Mouse (Mus musculus) cortical plate, adult 2 months (tissue): ENCODE results near the gene Sema5b. TPM values are rescaled to one million over a fixed set of nuclear protein-coding genes. Genes with fewer than 3 reads are reported as not detected.

Source experiments
- H3K27ac ChIP-seq: fragments of 200-500 bp; 2 replicates; pipeline ENCODE4 v1.5.1; 2012; ENCODE audit warnings: low read length, control low read depth, inconsistent platforms; ENCODE audit not compliant: insufficient read depth
- H3K4me1 ChIP-seq: fragments of 200-500 bp; 2 replicates; pipeline ENCODE4 v1.6.1; 2011; ENCODE audit warnings: low read length; ENCODE audit not compliant: control insufficient read depth, insufficient read depth
- H3K4me3 ChIP-seq: fragments of 200-500 bp; 2 replicates; pipeline ENCODE4 v1.5.1; 2011; ENCODE audit warnings: mild to moderate bottlenecking, low read length, control low read depth; ENCODE audit not compliant: insufficient read depth
- CTCF ChIP-seq: fragments of 200-500 bp; IDR thresholded peaks from 2 replicates; pipeline ENCODE4 v1.5.1; 2011; ENCODE audit warnings: mild to moderate bottlenecking, control low read depth, low read length; ENCODE audit not compliant: insufficient read depth; ENCODE audit errors: extremely low read depth
- POLR2A ChIP-seq: fragments of 200-500 bp; IDR thresholded peaks from 2 replicates; pipeline ENCODE4 v1.6.1; 2011; ENCODE audit warnings: mild to moderate bottlenecking, low read length, control low read depth; ENCODE audit not compliant: insufficient read depth; ENCODE audit errors: extremely low read depth
- polyA plus RNA-seq: library from polyadenylated mRNA; depleted of rRNA; stranded (reverse); fragments of >200 nt; gene quantifications from 2 replicates; pipeline ENCODE4 v1.2.3, GENCODE M21; 2012

The Sema5b gene
- polyA plus RNA-seq, 1 experiment: 18.4 TPM

DNA sequence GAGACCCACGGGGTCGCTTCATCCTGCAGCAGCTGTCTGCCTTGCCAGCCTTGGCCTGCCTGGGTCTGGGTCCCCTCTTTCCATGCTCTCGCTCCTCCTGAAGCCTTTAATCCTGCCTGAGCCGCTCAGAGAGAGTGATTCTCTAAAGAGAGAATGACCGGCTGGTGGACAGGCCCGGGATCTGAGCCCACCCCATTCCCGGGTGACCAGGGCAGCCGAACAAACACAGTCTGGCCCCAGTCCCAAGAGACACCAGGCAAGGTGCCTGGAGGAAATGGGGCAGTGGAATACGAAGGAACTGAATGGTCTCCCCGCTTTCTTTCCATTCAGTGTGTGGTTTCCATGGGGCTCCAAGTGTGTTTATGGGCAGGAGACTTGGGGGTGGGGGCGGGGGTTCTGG, 50.8 kb downstream of the Sema5b start:
- Histone ChIP-seq H3K4me3 (no peak overlapping the region), H3K27ac (no peak overlapping the region), H3K4me1 (peaks cover 4% of the 10 kb centered on the region)
- TF ChIP-seq POLR2A: no peak
- TF ChIP-seq CTCF: no peak

DNA sequence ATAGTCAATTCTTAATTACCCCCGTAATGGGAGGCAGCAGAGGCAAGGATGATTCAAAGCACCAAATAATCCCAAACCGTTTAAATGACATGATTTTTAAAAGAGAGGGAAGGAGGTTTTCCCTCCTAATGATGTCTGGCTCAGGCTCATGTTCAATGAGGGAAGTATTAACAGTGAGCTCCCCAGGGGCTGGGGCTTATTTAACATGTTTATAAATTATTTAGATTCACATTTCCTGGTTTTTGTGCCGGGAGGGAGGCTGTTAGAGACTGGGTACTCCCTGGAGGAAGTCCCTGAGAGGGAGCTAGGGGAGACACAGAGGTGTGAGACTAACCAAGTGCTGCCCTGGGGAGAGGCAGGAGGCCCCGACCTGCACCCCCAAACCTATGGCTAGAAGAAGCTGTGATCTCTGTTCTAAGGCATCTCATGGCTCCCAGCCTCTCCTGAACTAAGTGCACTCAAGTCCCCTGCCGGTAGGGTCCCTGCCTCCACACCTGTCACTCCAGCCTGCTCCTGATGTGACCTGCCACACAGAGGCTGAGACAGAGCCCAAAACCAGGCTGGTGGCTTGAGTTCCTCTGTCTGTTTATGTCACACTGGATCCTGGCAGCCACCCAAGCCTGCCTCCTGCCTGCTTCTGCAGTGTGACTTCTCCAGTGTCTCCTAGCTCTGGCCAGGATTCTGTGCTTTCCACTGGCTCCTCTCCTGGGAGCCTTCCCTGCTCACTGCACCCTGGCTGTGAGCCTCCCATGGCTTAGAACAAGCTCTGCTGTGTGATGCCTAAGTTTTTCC, 51.5 kb downstream of the Sema5b start:
- TF ChIP-seq POLR2A (no peak), CTCF (no peak)
- H3K4me1 ChIP-seq: peaks cover 2% of the 10 kb centered on the region; the same call in 1 of the 2 replicates
- H3K27ac ChIP-seq: no peak overlapping the region
- no peak overlapping the region for H3K4me3 ChIP-seq

- Histone ChIP-seq H3K4me1 (no peaks in the 10 kb centered on the region; the same call in 1 of the 2 replicates), H3K4me3 (no peak overlapping the region), H3K27ac (no peak overlapping the region)
Measured at GRCm38 (mm10) chr16:35593474-35593873, 52.5 kb downstream of the Sema5b start.

GRCm38 (mm10) chr16:35596241-35596640, 55.3 kb downstream of the Sema5b start:
- TF ChIP-seq CTCF (no peak), POLR2A (no peak)
- no peak overlapping the region for H3K27ac ChIP-seq
- H3K4me1 ChIP-seq: peaks cover 1% of the 10 kb centered on the region; the same call in 1 of the 2 replicates

More at GRCm38 (mm10) chr16:35593474-35593873, 52.5 kb downstream of the Sema5b start:
- TF ChIP-seq POLR2A (no peak), CTCF (no peak)

DNA sequence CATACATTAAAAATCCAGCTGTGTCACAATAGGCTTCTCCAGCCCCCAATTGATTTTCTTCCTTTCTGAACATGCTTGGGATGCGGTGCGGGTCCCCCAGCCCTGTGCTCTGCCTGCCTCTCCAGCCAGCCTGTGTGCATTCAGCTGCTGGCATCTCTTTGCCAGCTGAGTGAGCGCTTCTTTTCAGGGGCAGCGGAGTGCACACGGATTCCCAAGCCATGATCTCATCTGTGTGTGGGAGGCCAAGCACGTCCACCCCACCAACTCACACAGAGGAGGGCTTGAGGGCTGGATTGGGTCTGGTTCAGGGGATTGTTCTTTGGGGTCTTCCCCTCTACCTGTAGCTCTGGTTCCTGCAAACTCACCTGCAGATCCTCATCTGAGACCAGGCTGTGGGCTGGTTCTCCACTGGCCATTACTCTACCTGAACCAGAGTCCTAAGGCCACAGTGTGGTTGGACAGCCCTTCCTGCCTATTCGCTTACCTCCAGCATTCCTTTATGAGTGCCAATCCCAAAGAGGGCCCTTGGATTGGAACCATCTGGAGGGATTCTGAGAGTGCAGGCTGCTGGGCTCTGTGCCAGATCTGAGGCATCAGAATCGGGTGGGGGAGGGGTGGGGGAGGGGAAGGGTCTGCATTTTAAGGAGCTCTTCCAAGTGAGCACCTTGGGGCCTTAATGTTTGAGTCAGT, 55.9 kb downstream of the Sema5b start:
- no peak overlapping the region for H3K27ac ChIP-seq
- no peak overlapping the region for H3K4me3 ChIP-seq
- peaks cover 1% of the 10 kb centered on the region; the same call in 1 of the 2 replicates for H3K4me1 ChIP-seq
- TF ChIP-seq CTCF (no peak), POLR2A (no peak)

More at GRCm38 (mm10) chr16:35596241-35596640, 55.3 kb downstream of the Sema5b start:
- no peak overlapping the region for H3K4me3 ChIP-seq

DNA sequence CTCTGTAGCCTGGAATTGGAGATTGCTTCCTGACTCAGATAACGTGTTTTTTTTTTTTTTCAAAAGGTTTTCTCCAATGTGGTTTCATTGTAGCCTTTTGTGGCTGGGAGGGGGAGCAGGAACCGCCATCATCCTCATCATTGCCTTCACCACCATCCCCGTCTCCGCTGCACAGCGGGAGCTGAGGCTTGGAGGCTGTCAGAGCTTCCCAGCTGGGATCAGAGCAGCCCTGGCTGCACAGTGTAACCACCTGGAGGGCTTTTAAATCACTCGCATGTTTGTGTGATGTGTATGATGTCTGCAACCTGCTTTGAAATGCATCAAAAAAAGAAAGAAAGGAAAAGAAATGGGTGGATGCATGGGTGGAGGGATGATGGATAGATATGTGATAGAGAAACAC, 57.0 kb downstream of the Sema5b start:
- no peak for TF ChIP-seq POLR2A
- TF ChIP-seq CTCF: no peak
- no peak overlapping the region for H3K27ac ChIP-seq
- H3K4me1 ChIP-seq: peaks cover 6% of the 10 kb centered on the region
- H3K4me3 ChIP-seq: no peak overlapping the region

DNA sequence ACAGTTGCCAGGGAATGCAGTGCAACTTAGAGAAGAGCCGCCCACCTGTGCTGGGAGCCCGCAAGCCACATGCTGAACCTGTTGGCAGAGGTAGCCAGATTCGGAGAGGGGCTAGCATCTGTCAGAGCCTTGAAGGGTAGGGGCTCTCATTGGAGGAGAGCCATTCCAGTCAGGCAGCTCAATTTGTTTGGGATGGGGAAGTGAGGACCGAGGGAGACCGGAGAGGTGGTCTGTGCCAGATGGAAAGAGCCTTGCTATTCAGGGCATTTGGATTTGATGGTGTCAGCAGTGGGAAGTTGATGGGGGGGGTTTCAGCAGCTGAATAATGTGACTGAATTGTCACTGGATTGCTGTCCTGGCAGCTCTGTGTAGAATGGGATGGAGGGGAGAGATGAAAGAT, 57.9 kb downstream of the Sema5b start:
- TF ChIP-seq CTCF (no peak), POLR2A (no peak)
- Histone ChIP-seq H3K4me3 (no peak overlapping the region), H3K27ac (no peak overlapping the region), H3K4me1 (peaks cover 11% of the 10 kb centered on the region)

- TF ChIP-seq POLR2A (no peak), CTCF (no peak)
- Histone ChIP-seq H3K4me1 (peaks cover 15% of the 10 kb centered on the region), H3K27ac (no peak overlapping the region), H3K4me3 (no peak overlapping the region)
Measured at GRCm38 (mm10) chr16:35600282-35600681, 59.3 kb downstream of the Sema5b start.

DNA sequence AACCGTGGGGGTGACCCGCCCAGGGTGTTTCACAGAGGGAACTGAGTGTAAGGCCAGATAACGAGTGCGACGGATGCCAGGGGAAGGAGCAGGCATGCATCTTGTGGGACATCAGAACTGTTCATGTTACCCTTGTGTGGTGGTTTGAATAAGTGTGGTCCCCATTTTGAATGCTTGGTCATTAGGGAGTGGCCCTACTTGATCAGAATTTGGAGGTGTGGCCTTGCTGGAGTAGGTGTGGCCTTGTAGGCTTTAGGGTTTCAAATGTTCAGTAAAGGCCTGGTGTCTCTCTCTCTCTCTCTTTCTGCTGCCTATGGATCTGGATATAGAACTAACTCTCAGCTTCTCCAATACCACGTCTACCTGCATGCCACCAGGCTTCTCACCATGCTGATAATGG, 60.5 kb downstream of the Sema5b start:
- TF ChIP-seq POLR2A (no peak), CTCF (no peak)
- H3K27ac ChIP-seq: no peak overlapping the region
- peaks cover 15% of the 10 kb centered on the region for H3K4me1 ChIP-seq
- H3K4me3 ChIP-seq: no peak overlapping the region

- H3K4me1 ChIP-seq: peaks cover 15% of the 10 kb centered on the region
- no peak overlapping the region for H3K27ac ChIP-seq
- no peak overlapping the region for H3K4me3 ChIP-seq
- TF ChIP-seq POLR2A: no peak
- TF ChIP-seq CTCF: no peak
Measured at GRCm38 (mm10) chr16:35602529-35602928, 61.6 kb downstream of the Sema5b start.
